Mouse (Mus musculus) liver, embryonic 14.5 days (tissue): ENCODE results near the gene Catsperz. TPM values are rescaled to one million over a fixed set of nuclear protein-coding genes. Genes with fewer than 3 reads are reported as not detected.
"Not testable (repeated sequence)": the region's sequence is repeated elsewhere in the genome, so short reads cannot be mapped to it uniquely, and the experiment has no call there.

ENCODE experiments used
- ATAC-seq: fragments of 200-750 bp; cut with Nextera tagmentation; 2 replicates; pipeline ENCODE4 v1.8.0; 2017; ENCODE audit warnings: moderate number of reproducible peaks, mild to moderate bottlenecking, moderate library complexity; ENCODE audit not compliant: insufficient read depth
- DNase-seq, 3 experiments: peaks; one replicate each; pipeline ENCODE4 v3.0.0-alpha.2; 2012 to 2013; ENCODE audit warnings: low read depth in 3 of 3, low spot score in 3 of 3
- H3K27ac ChIP-seq: fragments of 300-500 bp; sonication (generic); 2 replicates; pipeline ENCODE4 v1.5.1; 2014; ENCODE audit warnings: moderate library complexity, mild to moderate bottlenecking, control low read depth, inconsistent platforms
- H3K27me3 ChIP-seq: fragments of 300-500 bp; sonication (generic); 2 replicates; pipeline ENCODE4 v1.6.1; 2014; ENCODE audit warnings: mild to moderate bottlenecking, low read length, moderate library complexity; ENCODE audit not compliant: control insufficient read depth, insufficient read depth
- H3K36me3 ChIP-seq: fragments of 300-500 bp; sonication (generic); replicated peaks from 2 replicates; pipeline ENCODE4 v1.6.1; 2014; ENCODE audit warnings: low read depth; ENCODE audit not compliant: control insufficient read depth, insufficient read depth
- H3K4me1 ChIP-seq, 2 experiments: fragments of 200-500 bp in 1 of 2; fragments of 300-500 bp in 1 of 2; sonication (generic) in 1 of 2; replicated peaks; 2 replicates each; pipeline ENCODE4 v1.6.1; 2012 to 2014; ENCODE audit warnings: antibody characterized with exemption in 1 of 2, inconsistent platforms in 1 of 2, low read length in 1 of 2; ENCODE audit not compliant: control insufficient read depth in 2 of 2, insufficient read depth in 2 of 2
- H3K4me2 ChIP-seq: fragments of 300-500 bp; sonication (generic); 2 replicates; pipeline ENCODE4 v1.6.1; 2014; ENCODE audit warnings: low read depth, mild to moderate bottlenecking, control low read depth, moderate library complexity
- H3K4me3 ChIP-seq, 2 experiments: fragments of 200-500 bp in 1 of 2; fragments of 300-500 bp in 1 of 2; sonication (generic) in 1 of 2; 2 replicates each; pipeline ENCODE4 v1.5.1; 2012 to 2014; ENCODE audit warnings: low read depth in 2 of 2, low read length in 2 of 2, mild to moderate bottlenecking in 2 of 2, control low read depth in 1 of 2, inconsistent platforms in 1 of 2, moderate library complexity in 1 of 2; ENCODE audit not compliant: insufficient read depth in 1 of 2
- H3K9ac ChIP-seq: fragments of 300-500 bp; sonication (generic); replicated peaks from 2 replicates; pipeline ENCODE4 v1.6.1; 2014; ENCODE audit warnings: mild to moderate bottlenecking, control low read depth, moderate library complexity
- H3K9me3 ChIP-seq: fragments of 300-500 bp; sonication (generic); 2 replicates; pipeline ENCODE4 v1.6.1; 2016; ENCODE audit warnings: low read length, mixed read lengths; ENCODE audit not compliant: control insufficient read depth
- CTCF ChIP-seq: IDR thresholded peaks from 2 replicates; pipeline ENCODE4 v1.5.1; 2016; ENCODE audit warnings: antibody characterized with exemption, low read depth, control low read depth
- EP300 ChIP-seq: IDR thresholded peaks from 2 replicates; pipeline ENCODE4 v1.6.1; 2016; ENCODE audit warnings: antibody characterized with exemption, low read depth
- WGBS: fragments of 180-500 bp; shearing (Covaris S2); extraction: QIAGEN DNeasy Blood & Tissue Kit; methylation state at CpG from one replicate; pipeline ENCODE4 v1.1.7; 2014; ENCODE audit not compliant: insufficient replicate concordance; 5-methylcytosine and 5-hydroxymethylcytosine counted together
- polyA plus RNA-seq, 2 experiments: library from polyadenylated mRNA; depleted of rRNA in 1 of 2; stranded (reverse) in 1 of 2; unstranded in 1 of 2; fragments of >200 nt; fragmentation: Nextera tagmentation in 1 of 2; extraction: Ambion mirVana in 1 of 2; gene quantifications; 2 replicates each; pipeline versions ENCODE4 v1.2.1 to v1.2.3; 2012 to 2014

The Catsperz gene
- polyA plus RNA-seq, 2 experiments: 0.16 to 0.28 TPM

DNA sequence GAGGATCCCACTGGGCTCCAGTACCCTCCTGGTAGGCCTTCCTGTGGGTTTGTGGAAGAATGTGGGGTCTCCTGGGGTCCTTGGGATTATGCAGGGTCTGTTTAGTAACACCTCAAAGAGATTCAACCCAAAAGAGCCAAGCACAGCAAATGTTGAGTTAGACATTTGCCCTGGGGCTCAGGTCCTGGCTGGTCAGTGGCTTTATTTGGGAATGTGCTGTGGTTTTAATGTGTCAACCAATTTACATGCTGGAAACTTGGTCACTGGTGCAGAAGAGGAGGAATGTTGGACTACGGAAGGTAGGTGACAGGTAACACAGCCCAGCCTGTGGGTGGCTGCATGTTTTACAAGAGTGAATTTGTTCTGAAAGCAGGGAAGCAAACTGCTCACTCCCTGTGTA is 22.1 kb downstream of the Catsperz start:
- Histone ChIP-seq H3K27ac (no peak overlapping the region), H3K4me3 (no peak overlapping the region), H3K4me2 (no peak overlapping the region), H3K9me3 (no peaks in the 10 kb centered on the region), H3K9ac (no peak overlapping the region), H3K27me3 (no peaks in the 10 kb centered on the region), H3K36me3 (peaks cover 3% of the 10 kb centered on the region; the same call in 1 of the 2 replicates), H3K4me1 (peaks cover 0 to under 1% of the 10 kb centered on the region in 2 experiments; a peak in 2 of 4 replicates)
- ATAC-seq (no peak), DNase-seq (no peak)
- TF ChIP-seq EP300: no peak
- TF ChIP-seq CTCF: no peak
- 85% methylated on average over 1 of the region's 1 CpGs for WGBS

GRCm38 (mm10) chr19:6899641-6900040 is 25.5 kb downstream of the Catsperz start:
- 64% methylated on average over 4 of the region's 4 CpGs for WGBS

GRCm38 (mm10) chr19:6895608-6896305 is 29.4 kb downstream of the Catsperz start:
- 65% methylated on average over 18 of the region's 18 CpGs for whole genome bisulfite sequencing
- not testable (repeated sequence) for H3K27me3 ChIP-seq, DNase-seq, H3K4me2 ChIP-seq, H3K27ac ChIP-seq, H3K4me1 ChIP-seq, H3K9ac ChIP-seq, H3K36me3 ChIP-seq, H3K4me3 ChIP-seq, H3K9me3 ChIP-seq, ATAC-seq

More at GRCm38 (mm10) chr19:6899641-6900040, 25.5 kb downstream of the Catsperz start:
- H3K36me3 ChIP-seq: no peaks in the 10 kb centered on the region
- H3K27ac ChIP-seq: no peak overlapping the region
- H3K4me1 ChIP-seq: no peaks in the 10 kb centered on the region
- ATAC-seq (no peak), DNase-seq (no peak)
- no peak overlapping the region for H3K9ac ChIP-seq
- no peak overlapping the region for H3K4me2 ChIP-seq
- H3K27me3 ChIP-seq: no peaks in the 10 kb centered on the region
- H3K9me3 ChIP-seq: no peaks in the 10 kb centered on the region
- no peak overlapping the region for H3K4me3 ChIP-seq
- TF ChIP-seq EP300 (no peak), CTCF (no peak)

- H3K4me1 ChIP-seq: no peaks in the 10 kb centered on the region
- H3K4me3 ChIP-seq: no peak overlapping the region
- H3K27ac ChIP-seq: no peak overlapping the region
- H3K36me3 ChIP-seq: no peaks in the 10 kb centered on the region
- WGBS: 79% methylated on average over 14 of the region's 14 CpGs
- ATAC-seq (no peak), DNase-seq (no peak)
- no peaks in the 10 kb centered on the region for H3K9me3 ChIP-seq
- TF ChIP-seq CTCF: no peak
- TF ChIP-seq EP300: no peak
- no peak overlapping the region for H3K4me2 ChIP-seq
- no peaks in the 10 kb centered on the region for H3K27me3 ChIP-seq
- no peak overlapping the region for H3K9ac ChIP-seq
Observed at GRCm38 (mm10) chr19:6893731-6894451, 31.3 kb downstream of the Catsperz start.

- Histone ChIP-seq H3K4me3 (no peak overlapping the region), H3K4me1 (no peaks in the 10 kb centered on the region), H3K27ac (no peak overlapping the region), H3K36me3 (no peaks in the 10 kb centered on the region), H3K4me2 (no peak overlapping the region), H3K27me3 (no peaks in the 10 kb centered on the region), H3K9ac (no peak overlapping the region), H3K9me3 (no peaks in the 10 kb centered on the region)
- no peak for TF ChIP-seq EP300
- no peak for TF ChIP-seq CTCF
- DNase-seq: no peak
- no peak for ATAC-seq
- 43% methylated on average over 4 of the region's 4 CpGs for WGBS
Observed at GRCm38 (mm10) chr19:6892512-6892911, 32.7 kb downstream of the Catsperz start.
